Mouse (Mus musculus) gastrocnemius, postnatal 36 days (tissue): ENCODE measurements at regions not wholly inside any gene's neighbourhood (a gene's known extent, or its start where the extent isn't known, plus 50 kb on each side); places are given as distances from the start of the nearest gene placed in this dataset.

Source experiments
- DNase-seq, 2 experiments: peaks; one replicate each; pipeline ENCODE4 v3.0.0; 2022
- intact Hi-C: fragments of 180-260 bp; cut with DNase I; formaldehyde crosslinking; loops from one replicate; pipeline ENCODE4 v1.15.1; 2025

DNA sequence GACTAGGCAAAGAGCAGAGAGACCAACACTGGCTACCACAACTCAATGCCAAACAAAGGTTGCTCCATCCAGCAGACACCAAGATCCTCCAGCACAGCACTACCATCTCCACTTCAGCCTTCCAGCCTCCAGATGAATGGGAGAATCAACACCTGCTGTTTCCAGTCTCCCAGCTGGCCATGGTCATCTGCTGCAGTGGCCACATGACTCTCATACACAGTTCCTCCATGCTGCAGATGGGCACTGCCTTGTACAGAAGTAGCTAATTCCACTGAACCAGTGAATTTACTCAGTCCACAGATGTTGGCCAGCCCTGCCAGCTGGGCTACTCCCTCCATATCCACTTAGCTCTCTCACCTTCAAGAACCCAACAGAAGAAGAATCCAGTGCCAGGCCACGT is 63.0 kb upstream of the Vstm5 start:
- intact Hi-C loops: no loop called here
- DNase-seq: no peak

DNA sequence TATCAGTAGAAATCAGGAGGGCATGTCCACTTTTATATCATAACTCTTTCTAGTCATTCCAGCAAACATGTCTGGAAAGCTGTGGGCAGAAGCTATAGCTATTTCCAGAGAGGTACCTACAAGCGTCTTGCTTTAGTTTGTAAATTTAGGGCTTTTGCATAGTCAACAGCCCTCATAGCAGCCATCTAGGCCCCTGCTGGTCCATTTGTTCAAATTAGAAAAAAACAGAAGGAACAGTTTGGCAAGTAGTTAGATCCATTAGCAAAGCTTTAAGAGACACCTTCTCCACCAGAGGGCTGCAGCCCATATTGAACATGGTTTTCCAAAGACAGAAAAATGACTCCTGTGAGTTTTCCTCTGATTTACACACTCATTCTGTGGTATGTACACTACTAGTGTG is 63.4 kb upstream of the Vstm5 start:
- intact Hi-C loops: no loop called here

DNA sequence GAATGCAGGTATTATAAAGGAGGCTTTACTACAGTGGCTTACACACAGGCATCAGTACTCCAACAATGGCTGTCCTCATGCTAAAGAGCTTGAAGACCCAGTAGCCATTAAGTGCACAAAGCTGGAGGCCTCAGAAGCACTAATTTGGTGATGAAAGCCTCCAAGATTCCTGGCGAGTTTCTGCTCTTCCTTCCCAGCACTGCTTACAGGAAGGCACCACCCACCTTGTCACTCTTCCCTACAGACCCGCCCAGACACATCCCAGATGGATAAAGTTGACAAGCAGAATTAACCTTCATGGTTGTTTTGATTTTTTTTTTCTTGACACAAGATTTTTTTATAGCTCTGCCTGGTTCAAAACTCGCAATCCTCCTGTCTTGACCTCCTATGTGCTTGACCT is 59.0 kb upstream of the Hephl1 start:
- intact Hi-C loops: no loop called here
- no peak for DNase-seq

More for the DNA sequence above, 63.4 kb upstream of the Vstm5 start:
- DNase-seq: no peak

DNA sequence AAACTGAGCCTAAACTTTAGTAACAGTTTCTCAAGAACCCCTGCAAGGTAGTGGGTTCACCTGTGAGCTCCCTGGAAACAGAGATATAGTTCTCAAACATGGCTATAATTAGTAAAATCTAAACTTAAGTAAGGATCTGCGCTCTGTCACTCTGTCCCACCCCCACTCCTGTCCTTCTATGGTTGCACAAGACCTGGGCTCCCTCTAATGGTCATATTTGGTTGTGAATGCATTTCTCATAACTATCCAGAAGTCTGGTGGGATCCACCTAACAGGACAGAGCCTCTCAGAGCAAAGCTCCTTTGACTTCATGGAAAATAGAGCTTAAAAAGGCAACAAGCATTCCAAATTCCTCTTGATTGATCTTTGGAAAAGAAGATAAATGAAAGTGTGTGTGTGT is 57.8 kb upstream of the Hephl1 start:
- DNase-seq: no peak
- intact Hi-C loops: loop anchor here (5.0 kb wide), 1 partner anchor 142 kb away; no protein-coding TSS in a partner anchor

DNA sequence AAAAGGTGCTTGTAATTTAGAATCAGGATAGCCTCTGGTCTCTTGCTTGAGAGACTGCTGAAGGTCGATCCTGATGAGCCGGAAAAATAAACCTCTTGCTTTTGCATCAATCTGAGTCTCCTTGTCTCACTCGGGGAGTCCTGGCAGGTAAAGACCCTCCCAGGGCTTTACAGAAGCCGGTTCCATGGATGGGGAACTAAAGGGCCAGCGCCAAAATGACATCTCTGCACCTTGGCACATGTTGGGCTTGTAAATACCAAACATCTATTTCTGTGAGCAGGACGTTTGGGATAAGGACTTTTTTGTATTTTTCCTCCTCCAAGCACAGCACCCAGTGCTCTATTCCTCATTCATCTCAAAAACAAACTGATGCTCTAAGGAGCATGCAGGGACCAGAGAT is 57.1 kb upstream of the Hephl1 start:
- no peak for DNase-seq
- intact Hi-C loops: loop anchor here (5.0 kb wide), 1 partner anchor 142 kb away; no protein-coding TSS in a partner anchor

DNA sequence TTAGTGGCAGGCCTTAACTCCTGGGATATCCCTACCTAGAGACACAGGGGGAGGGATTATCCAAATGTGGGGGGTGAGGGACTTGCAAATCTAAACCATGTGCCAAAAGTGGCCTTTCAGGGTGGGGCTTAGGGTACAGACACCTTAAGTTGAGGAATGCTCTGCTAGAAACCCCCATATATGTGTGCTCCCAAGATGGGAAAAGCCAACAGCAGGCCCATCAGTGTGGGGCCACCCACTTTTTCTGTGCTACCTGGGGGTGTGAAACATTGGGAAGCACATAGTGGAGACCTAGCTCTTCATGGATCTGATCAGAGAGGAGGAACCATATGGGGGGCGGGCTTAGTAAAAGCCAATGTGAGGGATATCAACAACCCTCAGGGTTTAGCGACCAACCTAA is 55.0 kb upstream of the Hephl1 start:
- no peak for DNase-seq
- intact Hi-C loops: loop anchor here (5.0 kb wide), 1 partner anchor 140 kb away; no protein-coding TSS in a partner anchor

DNA sequence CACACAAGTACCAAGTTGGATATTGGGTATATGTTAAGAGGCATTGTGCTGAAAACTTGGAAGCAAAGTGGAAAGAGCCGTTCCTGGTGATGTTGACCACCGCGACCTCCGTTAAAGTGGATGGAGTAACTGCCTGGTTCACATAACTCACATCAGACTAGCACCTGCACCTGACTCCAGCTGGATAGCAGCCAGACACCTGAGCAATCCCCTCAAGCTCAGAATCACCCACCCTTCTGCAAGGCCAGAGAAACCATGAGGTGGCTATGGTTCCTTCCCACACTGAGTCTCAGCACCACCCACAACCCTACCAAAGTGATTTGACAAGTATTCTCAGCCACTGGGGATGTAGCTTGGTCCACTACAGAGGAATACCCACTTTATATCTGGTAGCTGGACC is 54.6 kb upstream of the Hephl1 start:
- intact Hi-C loops: loop anchor here (5.0 kb wide), 1 partner anchor 139 kb away; no protein-coding TSS in a partner anchor
- DNase-seq: no peak
